Mouse (Mus musculus) forebrain, embryonic 10.5 days (tissue): ENCODE measurements around the gene Phactr3. TPM values are rescaled to one million over a fixed set of nuclear protein-coding genes. Genes with fewer than 3 reads are reported as not detected.
A peak's percentile ranks its signal among the peaks of the same experiment; 100 is the strongest.
"Not testable (repeated sequence)": the region's sequence is repeated elsewhere in the genome, so short reads cannot be mapped to it uniquely, and the experiment has no call there.

ENCODE experiments used
- DNase-seq: peaks from one replicate; pipeline ENCODE4 v3.0.0-alpha.2; 2017; ENCODE audit warnings: low spot score; ENCODE audit errors: extremely low spot score
- H3K27ac ChIP-seq: fragments of 300-500 bp; sonication (generic); 2 replicates; pipeline ENCODE4 v1.5.1; 2016; ENCODE audit warnings: mild to moderate bottlenecking
- H3K27me3 ChIP-seq: fragments of 300-500 bp; sonication (generic); 2 replicates; pipeline ENCODE4 v1.6.1; 2016; ENCODE audit warnings: mild to moderate bottlenecking; ENCODE audit not compliant: poor library complexity, severe bottlenecking
- H3K36me3 ChIP-seq: fragments of 300-500 bp; sonication (generic); replicated peaks from 2 replicates; pipeline ENCODE4 v1.6.1; 2016; ENCODE audit warnings: mild to moderate bottlenecking, moderate library complexity
- H3K4me1 ChIP-seq: fragments of 300-500 bp; sonication (generic); 2 replicates; pipeline ENCODE4 v1.6.1; 2016
- H3K4me3 ChIP-seq: fragments of 300-500 bp; sonication (generic); 2 replicates; pipeline ENCODE4 v1.5.1; 2016; ENCODE audit warnings: mild to moderate bottlenecking, moderate library complexity
- H3K9me3 ChIP-seq: fragments of 300-500 bp; sonication (generic); 2 replicates; pipeline ENCODE4 v1.6.1; 2016; ENCODE audit warnings: mild to moderate bottlenecking, moderate library complexity
- WGBS: fragments of 180-500 bp; shearing (Covaris S2); methylation state at CpG from one replicate; pipeline ENCODE4 v1.1.7; 2016; 5-methylcytosine and 5-hydroxymethylcytosine counted together
- polyA plus RNA-seq: library from polyadenylated mRNA; unstranded; fragments of >200 nt; fragmentation: Nextera tagmentation; extraction: Ambion mirVana; gene quantifications from 2 replicates; pipeline ENCODE4 v1.2.1, GENCODE M21; 2016

Gene Phactr3
- polyA plus RNA-seq, result 4.2 and 4.9 TPM in 2 replicates

- H3K9me3 ChIP-seq, result no peaks in the 10 kb centered on the region
- 2% methylated on average over 45 of the region's 45 CpGs for WGBS
- H3K27me3 ChIP-seq, result peaks cover 45% of the 10 kb centered on the region
Observed at GRCm38 (mm10) chr2:178118801-178119560, at the start of gene Phactr3. Gene Phactr3 (plus strand): TSS chr2:178118975.

GRCm38 (mm10) chr2:178078166-178078717 is 40.5 kb upstream of the Phactr3 start, which contains the start of gene Zfp931:
Gene Zfp931 (minus strand): TSS chr2:178078476.
- H3K27ac ChIP-seq, result peak within 1 kb of the TSS; percentile 62; the same call in 1 of the 2 replicates
- H3K27me3 ChIP-seq, H3K4me1 ChIP-seq, H3K36me3 ChIP-seq, DNase-seq, H3K9me3 ChIP-seq: not testable (repeated sequence)
- peak within 1 kb of the TSS; percentile 53 for H3K4me3 ChIP-seq
- WGBS, result 0% methylated on average over 10 of the region's 14 CpGs

More at GRCm38 (mm10) chr2:178118801-178119560, at the start of gene Phactr3:
- Histone ChIP-seq H3K4me3 (peak within 1 kb of the TSS; percentile 64), H3K27ac (peak within 1 kb of the TSS; percentile 33), H3K4me1 (peaks cover 39% of the 10 kb centered on the region), H3K36me3 (no peaks in the 10 kb centered on the region)
- DNase-seq, result peak; percentile 34

- Histone ChIP-seq H3K4me1 (no peaks in the 10 kb centered on the region), H3K36me3 (no peaks in the 10 kb centered on the region), H3K4me3 (no peak overlapping the region), H3K27me3 (no peaks in the 10 kb centered on the region), H3K27ac (no peak overlapping the region), H3K9me3 (no peaks in the 10 kb centered on the region)
- no peak for DNase-seq
Observed at GRCm38 (mm10) chr2:178089586-178089985, 29.2 kb upstream of the Phactr3 start.

- DNase-seq, result peak; percentile 52
- no peaks in the 10 kb centered on the region for H3K4me1 ChIP-seq
- no peak overlapping the region for H3K4me3 ChIP-seq
- 5% methylated on average over 2 of the region's 2 CpGs for WGBS
- H3K36me3 ChIP-seq, result no peaks in the 10 kb centered on the region
- no peaks in the 10 kb centered on the region for H3K27me3 ChIP-seq
- no peaks in the 10 kb centered on the region for H3K9me3 ChIP-seq
- H3K27ac ChIP-seq, result no peak overlapping the region
Observed at GRCm38 (mm10) chr2:178098021-178098420, 20.8 kb upstream of the Phactr3 start.

- no peaks in the 10 kb centered on the region for H3K9me3 ChIP-seq
- DNase-seq, result peak; percentile 62
- H3K4me3 ChIP-seq, result no peak overlapping the region
- 9% methylated on average over 7 of the region's 7 CpGs for WGBS
- no peaks in the 10 kb centered on the region for H3K36me3 ChIP-seq
- H3K4me1 ChIP-seq, result no peaks in the 10 kb centered on the region
- H3K27ac ChIP-seq, result no peak overlapping the region
- no peaks in the 10 kb centered on the region for H3K27me3 ChIP-seq
Observed at GRCm38 (mm10) chr2:178101957-178102356, 16.8 kb upstream of the Phactr3 start.

- H3K27me3 ChIP-seq, result peaks cover 45% of the 10 kb centered on the region
- H3K36me3 ChIP-seq, result no peaks in the 10 kb centered on the region
- H3K27ac ChIP-seq, result no peak overlapping the region
- H3K4me1 ChIP-seq, result peaks cover 32% of the 10 kb centered on the region
- H3K4me3 ChIP-seq, result no peak overlapping the region
- no peaks in the 10 kb centered on the region for H3K9me3 ChIP-seq
- 24% methylated on average over 12 of the region's 12 CpGs for WGBS
- peak; percentile 48 for DNase-seq
Observed at GRCm38 (mm10) chr2:178117946-178118345, 829 bp upstream of the Phactr3 start.

- peaks cover 39% of the 10 kb centered on the region for H3K4me1 ChIP-seq
- peak; percentile 20 for DNase-seq
- peak overlapping the region; percentile 33; the same call in 1 of the 2 replicates for H3K27ac ChIP-seq
- WGBS, result 22% methylated on average over 19 of the region's 19 CpGs
- H3K4me3 ChIP-seq, result peak overlapping the region; percentile 64
- H3K27me3 ChIP-seq, result peaks cover 45% of the 10 kb centered on the region
- no peaks in the 10 kb centered on the region for H3K36me3 ChIP-seq
- H3K9me3 ChIP-seq, result no peaks in the 10 kb centered on the region
Observed at GRCm38 (mm10) chr2:178119561-178120355, 983 bp downstream of the Phactr3 start.

GRCm38 (mm10) chr2:178120356-178120645 is 1.5 kb downstream of the Phactr3 start:
- no peak overlapping the region for H3K27ac ChIP-seq
- no peaks in the 10 kb centered on the region for H3K9me3 ChIP-seq
- H3K36me3 ChIP-seq, result no peaks in the 10 kb centered on the region
- DNase-seq, result peak; percentile 13
- H3K4me3 ChIP-seq, result no peak overlapping the region
- peaks cover 39% of the 10 kb centered on the region for H3K4me1 ChIP-seq
- H3K27me3 ChIP-seq, result peaks cover 45% of the 10 kb centered on the region

GRCm38 (mm10) chr2:178120651-178121374 is 2.0 kb downstream of the Phactr3 start:
- Histone ChIP-seq H3K9me3 (no peaks in the 10 kb centered on the region), H3K4me1 (peaks cover 39% of the 10 kb centered on the region), H3K27me3 (peaks cover 45% of the 10 kb centered on the region), H3K27ac (0 out of 2 replicates have a peak overlapping the region, but pooled peaks have one; percentile 25), H3K36me3 (no peaks in the 10 kb centered on the region), H3K4me3 (no peak overlapping the region)
- peak; percentile 10 for DNase-seq
- 92% methylated on average over 8 of the region's 8 CpGs for WGBS

- peaks cover 45% of the 10 kb centered on the region for H3K27me3 ChIP-seq
- H3K4me3 ChIP-seq, result no peak overlapping the region
- no peaks in the 10 kb centered on the region for H3K36me3 ChIP-seq
- WGBS, result 29% methylated on average over 2 of the region's 2 CpGs
- no peaks in the 10 kb centered on the region for H3K9me3 ChIP-seq
- peaks cover 39% of the 10 kb centered on the region for H3K4me1 ChIP-seq
- H3K27ac ChIP-seq, result 0 out of 2 replicates have a peak overlapping the region, but pooled peaks have one; percentile 25
- peak; percentile 13 for DNase-seq
Observed at GRCm38 (mm10) chr2:178121375-178121688, 2.6 kb downstream of the Phactr3 start.

GRCm38 (mm10) chr2:178121946-178122665 is 3.3 kb downstream of the Phactr3 start:
- 32% methylated on average over 4 of the region's 4 CpGs for WGBS
- DNase-seq, result peak; percentile 15
- H3K36me3 ChIP-seq, result no peaks in the 10 kb centered on the region
- H3K27ac ChIP-seq, result 0 out of 2 replicates have a peak overlapping the region, but pooled peaks have one; percentile 16
- H3K4me3 ChIP-seq, result no peak overlapping the region
- H3K27me3 ChIP-seq, result peaks cover 43% of the 10 kb centered on the region
- H3K9me3 ChIP-seq, result no peaks in the 10 kb centered on the region
- H3K4me1 ChIP-seq, result peaks cover 39% of the 10 kb centered on the region

GRCm38 (mm10) chr2:178123466-178123865 is 4.7 kb downstream of the Phactr3 start:
- H3K9me3 ChIP-seq, result no peaks in the 10 kb centered on the region
- WGBS, result 82% methylated on average over 15 of the region's 15 CpGs
- H3K4me1 ChIP-seq, result peaks cover 37% of the 10 kb centered on the region
- no peak overlapping the region for H3K4me3 ChIP-seq
- no peak overlapping the region for H3K27ac ChIP-seq
- no peaks in the 10 kb centered on the region for H3K36me3 ChIP-seq
- H3K27me3 ChIP-seq, result peaks cover 30% of the 10 kb centered on the region
- peak; percentile 11 for DNase-seq
